Mouse (Mus musculus) lung, postnatal 10 days (tissue): Measurements from ENCODE around the gene Nfasc.

Experiments
- DNase-seq: peaks from one replicate; pipeline ENCODE4 v3.0.0; 2021

Nfasc gene

GRCm38 (mm10) chr1:132727548-132727947 lies 14.0 kb downstream of the Nfasc start:
- no peak for DNase-seq

- DNase-seq: no peak
Observed at GRCm38 (mm10) chr1:132722362-132722761, 19.2 kb downstream of the Nfasc start.

GRCm38 (mm10) chr1:132721266-132721665 lies 20.3 kb downstream of the Nfasc start:
- DNase-seq: no peak

- DNase-seq: no peak
Observed at GRCm38 (mm10) chr1:132718225-132718624, 23.4 kb downstream of the Nfasc start.

GRCm38 (mm10) chr1:132715044-132715443 lies 26.6 kb downstream of the Nfasc start:
- no peak for DNase-seq

- no peak for DNase-seq
Observed at GRCm38 (mm10) chr1:132709419-132709818, 32.2 kb downstream of the Nfasc start.

GRCm38 (mm10) chr1:132707301-132707700 lies 34.3 kb downstream of the Nfasc start:
- no peak for DNase-seq

- DNase-seq: no peak
Observed at GRCm38 (mm10) chr1:132703467-132703866, 38.1 kb downstream of the Nfasc start.

- DNase-seq: no peak
Observed at GRCm38 (mm10) chr1:132696926-132697325, 44.7 kb downstream of the Nfasc start.

- no peak for DNase-seq
Observed at GRCm38 (mm10) chr1:132696232-132696631, 45.4 kb downstream of the Nfasc start.

GRCm38 (mm10) chr1:132694007-132694406 lies 47.6 kb downstream of the Nfasc start:
- DNase-seq: no peak

- no peak for DNase-seq
Observed at GRCm38 (mm10) chr1:132689181-132689580, 52.4 kb downstream of the Nfasc start.

- no peak for DNase-seq
Observed at GRCm38 (mm10) chr1:132678935-132679334, 62.7 kb downstream of the Nfasc start.

GRCm38 (mm10) chr1:132678076-132678475 lies 63.5 kb downstream of the Nfasc start:
- DNase-seq: peak; percentile 8

GRCm38 (mm10) chr1:132672704-132673103 lies 68.9 kb downstream of the Nfasc start:
- DNase-seq: no peak

- DNase-seq: peak; percentile 31
Observed at GRCm38 (mm10) chr1:132669200-132669599, 72.4 kb downstream of the Nfasc start.

- no peak for DNase-seq
Observed at GRCm38 (mm10) chr1:132660354-132660753, 81.2 kb downstream of the Nfasc start.

GRCm38 (mm10) chr1:132659604-132660003 lies 82.0 kb downstream of the Nfasc start:
- no peak for DNase-seq

- no peak for DNase-seq
Observed at GRCm38 (mm10) chr1:132655611-132656010, 86.0 kb downstream of the Nfasc start.

- no peak for DNase-seq
Observed at GRCm38 (mm10) chr1:132654769-132655168, 86.8 kb downstream of the Nfasc start.

GRCm38 (mm10) chr1:132653841-132654457 lies 87.6 kb downstream of the Nfasc start:
- DNase-seq: no peak

GRCm38 (mm10) chr1:132653161-132653560 lies 88.4 kb downstream of the Nfasc start:
- DNase-seq: no peak

- no peak for DNase-seq
Observed at GRCm38 (mm10) chr1:132650680-132651079, 90.9 kb downstream of the Nfasc start.

- no peak for DNase-seq
Observed at GRCm38 (mm10) chr1:132647958-132648357, 93.6 kb downstream of the Nfasc start.

GRCm38 (mm10) chr1:132641049-132641795 lies 100.4 kb downstream of the Nfasc start:
- no peak for DNase-seq
